Mouse (Mus musculus) ES-E14 (cell line): ENCODE measurements at regions not wholly inside any gene's neighbourhood (a gene's known extent, or its start where the extent isn't known, plus 50 kb on each side); places are given as distances from the start of the nearest gene placed in this dataset.

Source experiments
- DNase-seq: peaks from one replicate; pipeline ENCODE4 v3.0.0-alpha.2; 2013; ENCODE audit warnings: low read depth, low spot score
- H3K27ac ChIP-seq: 2 replicates; pipeline ENCODE4 v1.5.1; 2012; ENCODE audit warnings: low read depth, mild to moderate bottlenecking, low read length, moderate library complexity, mixed read lengths; ENCODE audit not compliant: poor library complexity, insufficient read depth, severe bottlenecking
- H3K36me3 ChIP-seq: 2 replicates; pipeline ENCODE4 v1.6.1; 2012; ENCODE audit warnings: mild to moderate bottlenecking, low read length, moderate library complexity, mixed read lengths; ENCODE audit not compliant: control insufficient read depth, poor library complexity, insufficient read depth, severe bottlenecking
- H3K4me1 ChIP-seq, 2 experiments: fragments of 150-350 bp in 1 of 2; sonication (generic) in 1 of 2; 2 replicates each; pipeline ENCODE4 v1.6.1; 2012; ENCODE audit warnings: low read length in 2 of 2, mild to moderate bottlenecking in 1 of 2, mixed read lengths in 1 of 2; ENCODE audit not compliant: control insufficient read depth in 2 of 2, insufficient read depth in 2 of 2, poor library complexity in 1 of 2
- H3K4me3 ChIP-seq, 2 experiments: fragments of 150-350 bp in 1 of 2; sonication (generic) in 1 of 2; 2 replicates each; pipeline ENCODE4 v1.5.1; 2012; ENCODE audit warnings: low read length in 2 of 2, low read depth in 1 of 2, mild to moderate bottlenecking in 1 of 2, mixed read lengths in 1 of 2; ENCODE audit not compliant: insufficient read depth in 1 of 2, poor library complexity in 1 of 2, severe bottlenecking in 1 of 2
- H3K9ac ChIP-seq: 2 replicates; pipeline ENCODE4 v1.6.1; 2012; ENCODE audit warnings: low read depth, mild to moderate bottlenecking, low read length, mixed read lengths; ENCODE audit not compliant: poor library complexity, insufficient read depth, severe bottlenecking
- H3K9me3 ChIP-seq: fragments of 150-350 bp; sonication (generic); 2 replicates; pipeline ENCODE4 v1.6.1; 2012; ENCODE audit warnings: low read depth, mild to moderate bottlenecking, low read length; ENCODE audit not compliant: control insufficient read depth, insufficient read depth
- CHD2 ChIP-seq: IDR thresholded peaks from 2 replicates; pipeline ENCODE4 v1.6.1; 2014; ENCODE audit warnings: mild to moderate bottlenecking, low read depth, low read length, inconsistent platforms
- HCFC1 ChIP-seq: IDR thresholded peaks from 2 replicates; pipeline ENCODE4 v1.6.1; 2012; ENCODE audit warnings: low read length, inconsistent platforms, borderline replicate concordance; ENCODE audit not compliant: insufficient read depth
- MAFK ChIP-seq: IDR thresholded peaks from 2 replicates; pipeline ENCODE4 v1.6.1; 2014; ENCODE audit warnings: mild to moderate bottlenecking, low read depth, low read length, inconsistent platforms; ENCODE audit not compliant: insufficient read depth
- ZC3H11A ChIP-seq: IDR thresholded peaks from 2 replicates; pipeline ENCODE4 v1.6.1; 2012; ENCODE audit warnings: low read depth, mild to moderate bottlenecking, inconsistent platforms, low read length, borderline replicate concordance
- ZNF384 ChIP-seq: IDR thresholded peaks from 2 replicates; pipeline ENCODE4 v1.6.1; 2012; ENCODE audit warnings: low read depth, low read length, inconsistent platforms
- in situ Hi-C, 2 experiments: fragments of 600-800 bp; cut with MboI; formaldehyde crosslinking; loops; one replicate each; pipeline ENCODE4 v1.15.1; 2025; ENCODE audit warnings: low sequenced_read_pairs in 2 of 2, inconsistent platforms in 1 of 2; ENCODE audit not compliant: unreplicated experiment in 2 of 2

GRCm38 (mm10) chr19:57541693-57542314 is 69.0 kb upstream of the Atrnl1 start:
- TF ChIP-seq ZC3H11A (no peak), MAFK (no peak)
- DNase-seq: no peak
- in situ Hi-C loops: no loop called here

GRCm38 (mm10) chr19:57542506-57542905 is 68.3 kb upstream of the Atrnl1 start:
- in situ Hi-C loops: no loop called here
- Histone ChIP-seq H3K27ac (no peak overlapping the region), H3K9ac (no peak overlapping the region), H3K9me3 (no peaks in the 10 kb centered on the region), H3K4me1 (peaks cover 3% of the 10 kb centered on the region in 2 experiments; a peak in 3 of 4 replicates), H3K36me3 (no peaks in the 10 kb centered on the region), H3K4me3 (no peak overlapping the region)
- DNase-seq: no peak
- TF ChIP-seq MAFK (no peak), ZC3H11A (no peak), ZNF384 (no peak), HCFC1 (no peak), CHD2 (no peak)

More at GRCm38 (mm10) chr19:57541693-57542314, 69.0 kb upstream of the Atrnl1 start:
- Histone ChIP-seq H3K4me1 (peaks cover 0 to 3% of the 10 kb centered on the region in 2 experiments; a peak in 2 of 4 replicates), H3K9ac (no peak overlapping the region), H3K27ac (no peak overlapping the region), H3K36me3 (no peaks in the 10 kb centered on the region), H3K4me3 (no peak overlapping the region), H3K9me3 (no peaks in the 10 kb centered on the region)

- no peak for TF ChIP-seq ZC3H11A
- no peak for TF ChIP-seq MAFK
- Histone ChIP-seq H3K4me3 (no peak overlapping the region), H3K36me3 (no peaks in the 10 kb centered on the region), H3K9me3 (no peaks in the 10 kb centered on the region), H3K9ac (no peak overlapping the region), H3K27ac (no peak overlapping the region), H3K4me1 (peaks cover 3% of the 10 kb centered on the region in 2 experiments; a peak in 3 of 4 replicates)
- in situ Hi-C loops: no loop called here
- no peak for DNase-seq
Observed at GRCm38 (mm10) chr19:57543681-57544214, 67.1 kb upstream of the Atrnl1 start.

- Histone ChIP-seq H3K4me3 (no peak overlapping the region), H3K9me3 (no peaks in the 10 kb centered on the region), H3K9ac (no peak overlapping the region), H3K36me3 (no peaks in the 10 kb centered on the region), H3K27ac (no peak overlapping the region), H3K4me1 (peaks cover 3% of the 10 kb centered on the region in 2 experiments; a peak in 3 of 4 replicates)
- no peak for TF ChIP-seq ZNF384
- in situ Hi-C loops: no loop called here
- DNase-seq: no peak
Observed at GRCm38 (mm10) chr19:57544229-57544879, 66.5 kb upstream of the Atrnl1 start.

- in situ Hi-C loops: no loop called here
- no peak for DNase-seq
Observed at GRCm38 (mm10) chr19:57545071-57545470, 65.8 kb upstream of the Atrnl1 start.

More at GRCm38 (mm10) chr19:57545071-57545470, 65.8 kb upstream of the Atrnl1 start:
- Histone ChIP-seq H3K4me3 (no peak overlapping the region), H3K4me1 (peaks cover 3% of the 10 kb centered on the region in 2 experiments; a peak in 3 of 4 replicates), H3K9ac (no peak overlapping the region), H3K36me3 (no peaks in the 10 kb centered on the region), H3K9me3 (no peaks in the 10 kb centered on the region), H3K27ac (no peak overlapping the region)
- no peak for TF ChIP-seq HCFC1
- TF ChIP-seq ZNF384: no peak
- no peak for TF ChIP-seq MAFK
- TF ChIP-seq ZC3H11A: no peak
